Mouse (Mus musculus) granulocyte monocyte progenitor cell, adult 5-6 weeks (primary cell): ENCODE data around the gene Maz. TPM values are rescaled to one million over a fixed set of nuclear protein-coding genes. Genes with fewer than 3 reads are reported as not detected.

Source experiments
- ATAC-seq: replicated peaks from 2 replicates; pipeline ENCODE4 v1.8.0; 2016; ENCODE audit warnings: mild to moderate bottlenecking, moderate TSS enrichment, inconsistent platforms; ENCODE audit not compliant: poor library complexity, severe bottlenecking
- total RNA-seq, 2 experiments: library from RNA; stranded (forward) in 1 of 2; stranded (reverse) in 1 of 2; fragments of 200-712, 200-1000 nt in 1 of 2; fragments of >200 nt in 1 of 2; fragmentation: Nextera tagmentation in 1 of 2; gene quantifications; 2 replicates each; pipeline ENCODE4 v1.2.3; 2014 to 2017

The Maz gene
- total RNA-seq, 2 experiments from 2014 or later: 77.5 to 169 TPM

DNA sequence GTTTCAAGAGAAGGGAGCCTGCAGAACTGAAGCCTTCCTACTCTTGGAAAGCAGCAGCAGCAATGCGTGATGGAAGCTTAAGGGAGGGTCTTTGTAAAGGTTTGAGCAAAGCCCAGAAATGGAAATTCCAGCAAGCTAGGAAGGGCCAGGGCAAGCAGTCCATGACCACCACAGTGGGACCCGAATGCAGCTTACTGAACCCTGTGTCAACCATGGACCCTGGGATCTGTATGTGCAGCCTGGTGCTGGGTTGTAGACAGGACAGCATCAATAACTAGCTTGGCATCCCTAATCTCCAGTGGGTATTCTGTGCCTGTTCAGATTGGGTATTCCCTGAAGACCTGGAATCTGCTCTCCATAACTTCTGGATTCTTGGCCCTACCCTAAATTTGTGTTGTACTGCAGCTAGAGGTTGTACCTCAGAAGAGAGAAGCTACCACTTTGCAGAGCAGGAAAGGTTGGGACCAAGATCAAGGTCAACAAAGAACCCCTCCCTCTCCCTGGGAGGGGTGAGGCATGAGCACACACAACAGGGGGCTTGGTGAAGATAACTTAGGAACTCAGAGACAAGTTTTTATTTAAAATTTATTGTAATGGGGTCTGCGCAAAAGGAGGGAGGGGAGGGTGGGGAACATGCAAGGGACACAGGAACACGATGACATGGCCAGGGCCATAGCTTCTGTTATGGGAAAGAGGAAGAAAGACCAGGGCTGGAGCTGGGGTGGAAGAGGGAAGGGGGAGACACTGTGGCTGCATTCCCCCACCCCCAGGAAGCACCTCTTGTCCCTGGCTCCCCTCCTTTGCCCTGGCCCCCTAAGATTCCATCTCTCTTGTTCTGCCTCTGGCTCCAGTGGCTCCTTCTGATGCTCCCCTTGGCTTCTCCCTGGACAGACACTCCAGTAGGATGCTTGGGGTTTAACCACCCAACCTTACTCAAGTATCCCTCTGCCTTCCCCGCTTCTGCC lies 5.0 kb downstream of the Maz start:
- no peak for ATAC-seq

DNA sequence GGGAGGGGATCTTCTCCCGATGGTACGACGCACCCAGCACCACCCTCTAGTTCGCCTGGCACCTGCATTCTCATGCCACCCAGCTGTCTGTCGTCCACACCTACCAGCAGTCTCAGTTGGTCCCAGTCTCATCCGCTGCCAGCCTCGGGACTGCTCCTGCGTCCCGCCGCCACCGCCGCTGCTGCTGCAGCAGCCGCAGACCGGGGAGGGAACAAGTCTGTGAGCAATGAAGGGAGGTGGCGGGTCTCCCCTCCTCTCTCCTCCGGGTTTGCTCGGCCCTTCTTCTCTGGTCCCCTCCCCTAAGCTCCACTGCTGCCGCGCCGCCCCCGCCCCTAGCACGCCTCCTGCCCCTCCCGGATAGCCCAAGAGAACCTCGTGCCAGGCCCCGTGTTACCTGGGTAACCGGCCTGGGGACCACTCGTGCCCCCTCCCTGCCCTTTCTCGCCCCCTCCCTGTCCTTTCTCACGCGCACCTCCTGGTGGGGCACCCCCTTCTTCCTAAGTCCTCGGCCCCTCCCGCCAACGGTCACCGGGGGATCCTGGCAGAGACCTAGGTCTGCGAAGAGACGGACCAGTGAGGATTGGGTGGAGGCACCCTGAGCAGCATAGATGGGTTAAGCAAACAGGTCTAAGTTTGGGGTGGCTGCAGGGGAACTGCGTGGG lies 5.8 kb downstream of the Maz start, which contains the start of the genes Gm42742 and Prrt2:
Gene Gm42742, minus strand, starts transcription at position 197 of the 662 bp plus-strand sequence.
Gene Prrt2, minus strand, starts transcription at position 311 of the 662 bp plus-strand sequence.
- ATAC-seq: peak; percentile 4; the same call in 1 of the 2 replicates

GRCm38 (mm10) chr7:127020491-127020890 lies 6.3 kb downstream of the Maz start:
- ATAC-seq: no peak

DNA sequence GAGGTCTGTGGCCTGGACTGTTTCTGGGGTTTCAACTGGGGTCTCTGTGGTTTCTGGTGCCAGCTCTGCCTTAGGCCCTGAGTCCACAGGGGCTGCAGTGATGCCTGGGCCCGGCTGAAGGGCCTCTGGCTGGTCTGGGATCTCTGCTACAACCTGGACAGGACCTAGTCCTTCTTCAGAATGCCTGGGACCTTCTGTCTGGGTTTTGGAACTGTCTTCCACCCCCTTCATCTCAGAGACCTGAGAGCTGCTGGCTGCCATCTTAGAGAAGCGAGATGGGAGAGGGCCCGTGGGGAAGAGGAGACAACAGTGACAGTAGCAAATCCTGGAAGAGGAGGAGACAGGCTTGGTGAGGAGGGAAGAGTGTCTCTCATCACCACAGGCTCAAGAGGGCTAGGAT lies 6.8 kb downstream of the Maz start:
- no peak for ATAC-seq

- ATAC-seq: no peak
Measured at GRCm38 (mm10) chr7:127019306-127019960, 7.4 kb downstream of the Maz start.

DNA sequence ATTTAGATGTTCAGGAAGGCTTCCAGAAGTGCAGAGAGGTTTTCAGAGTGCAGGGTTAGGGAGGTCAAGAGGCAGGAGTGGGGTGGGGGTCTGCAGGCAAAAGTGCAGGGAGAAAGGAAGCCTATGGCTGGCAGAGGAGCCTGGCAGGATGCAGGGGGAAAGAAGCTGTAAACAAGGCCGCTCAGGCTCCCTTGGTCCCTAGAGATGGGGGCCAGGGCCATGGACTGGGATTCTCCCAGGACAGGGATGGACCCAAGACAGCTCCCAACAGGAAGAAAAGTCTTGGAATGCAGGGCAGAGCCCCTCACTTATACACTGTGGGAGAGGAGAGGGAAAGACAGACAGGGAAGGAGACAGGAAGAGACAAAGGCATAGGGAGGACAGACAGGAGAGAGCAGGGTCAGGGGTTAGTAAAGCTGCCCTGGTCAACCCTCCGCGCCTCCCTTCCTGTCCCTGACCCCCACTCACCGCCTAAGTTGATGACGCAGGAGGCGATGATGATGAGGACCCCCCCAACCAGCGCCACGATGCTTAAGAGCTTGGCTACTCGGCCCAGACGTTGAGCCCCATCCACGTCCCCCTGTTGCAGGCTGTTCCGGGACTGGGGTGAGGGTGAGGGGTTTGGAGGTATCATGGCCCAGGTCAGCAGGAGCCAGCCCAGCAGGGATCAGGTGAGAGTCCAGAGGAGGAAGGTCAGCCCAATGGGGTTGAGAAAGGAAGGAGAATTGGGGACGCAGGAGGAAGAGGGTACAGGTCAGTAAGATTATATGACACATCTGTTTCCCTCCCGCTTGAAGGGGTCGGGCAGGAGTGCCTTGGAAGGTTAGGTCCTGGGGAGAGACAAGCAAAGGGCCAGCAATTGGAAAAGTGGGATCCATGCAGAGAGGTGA lies 8.2 kb downstream of the Maz start:
- ATAC-seq: no peak

- ATAC-seq: no peak
Measured at GRCm38 (mm10) chr7:127017950-127018345, 8.9 kb downstream of the Maz start.

- ATAC-seq: peak; percentile 65
Measured at GRCm38 (mm10) chr7:127016971-127017949, 9.6 kb downstream of the Maz start, which contains the start of gene Pagr1a. TSS of gene Pagr1a (minus strand) at chr7:127017352.

GRCm38 (mm10) chr7:127016486-127016938 lies 10.3 kb downstream of the Maz start:
- ATAC-seq: peak; percentile 37

DNA sequence TGATC lies 10.6 kb downstream of the Maz start, which contains the start of gene Pagr1b:
Gene Pagr1b, minus strand, starts transcription at position 4 of the 5 bp plus-strand sequence.
- ATAC-seq: no peak

DNA sequence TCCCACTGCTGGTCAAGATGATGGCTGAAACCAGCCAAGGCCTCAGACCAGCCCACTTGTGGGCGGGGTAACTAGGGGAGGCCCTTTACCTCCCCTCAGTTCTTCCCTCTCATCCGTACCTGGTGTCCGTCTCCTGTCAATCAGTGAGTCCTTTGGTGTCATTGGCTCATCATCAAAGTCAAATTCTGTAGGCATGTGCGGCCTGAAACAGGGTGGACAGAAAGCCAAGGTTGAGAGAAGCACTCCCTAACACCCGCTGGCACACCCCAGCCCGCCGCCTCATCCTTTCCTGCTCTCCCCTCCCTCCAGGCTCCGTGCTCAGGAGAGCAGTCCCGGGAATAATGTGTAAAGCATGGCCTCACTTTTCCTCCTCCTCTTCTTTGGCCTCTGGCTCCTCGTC lies 10.8 kb downstream of the Maz start:
- peak; percentile 36 for ATAC-seq

- no peak for ATAC-seq
Measured at GRCm38 (mm10) chr7:127014993-127015392, 11.8 kb downstream of the Maz start.

DNA sequence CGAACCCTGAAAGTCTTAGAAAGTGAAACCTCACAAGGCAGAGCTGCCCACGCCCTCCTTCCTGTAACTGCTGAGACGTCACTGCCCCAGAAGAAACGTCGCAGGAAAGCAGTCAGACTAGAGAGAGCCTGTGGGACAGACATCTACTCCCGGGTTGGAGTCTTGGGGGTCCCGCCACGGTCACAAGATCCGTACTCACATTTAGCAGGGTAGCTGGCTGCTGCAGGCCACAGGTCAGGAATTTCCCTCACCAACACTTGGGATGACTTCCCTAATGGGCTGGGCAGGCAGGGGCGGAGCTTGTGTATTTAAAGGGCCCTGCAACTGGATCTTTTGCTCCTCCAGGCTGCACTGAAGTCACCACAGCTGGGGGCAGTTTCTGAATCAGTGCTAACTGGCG lies 12.5 kb downstream of the Maz start, which contains the start of gene Mvp:
Gene Mvp, minus strand, starts transcription at position 302 of the 400 bp plus-strand sequence.
- ATAC-seq: peak; percentile 26

DNA sequence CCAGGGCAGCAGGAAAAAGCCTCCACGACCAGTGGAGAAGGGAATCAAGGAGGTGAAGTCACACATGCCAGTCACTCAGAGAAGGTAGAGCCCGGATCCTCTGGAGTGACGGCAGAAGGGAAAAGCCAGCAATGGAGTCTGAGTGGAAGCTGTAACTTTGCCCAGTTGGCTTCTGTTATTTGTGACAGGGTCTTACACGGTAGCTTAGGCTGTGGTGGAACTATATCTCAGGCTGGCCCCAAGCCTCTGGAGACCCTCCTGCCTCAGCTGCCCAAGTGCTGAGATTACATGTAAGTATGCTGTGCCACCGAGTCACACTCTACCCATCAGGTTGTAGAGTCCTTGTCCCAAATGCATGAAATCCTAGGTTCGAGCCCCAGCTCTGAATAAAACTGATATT lies 13.5 kb downstream of the Maz start:
- no peak for ATAC-seq

DNA sequence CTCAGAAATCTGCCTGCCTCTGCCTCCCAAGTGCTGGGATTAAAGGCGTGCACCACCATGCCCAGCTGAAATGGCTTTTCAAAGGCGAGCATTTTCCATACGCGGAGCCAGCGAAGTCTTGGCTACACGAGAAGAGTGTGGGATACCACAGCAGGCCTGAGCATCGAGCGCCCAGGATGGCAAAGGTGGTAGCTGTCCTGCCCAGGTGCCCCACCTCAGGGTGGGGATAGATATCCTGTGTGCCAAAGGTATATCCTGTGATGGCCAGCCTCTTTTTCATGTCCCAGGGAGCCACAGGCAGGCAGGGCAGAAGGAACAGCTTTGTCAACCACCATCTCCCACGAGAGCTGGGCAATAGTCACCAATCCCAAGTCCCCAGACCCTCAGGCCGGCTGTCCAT lies 14.0 kb downstream of the Maz start:
- ATAC-seq: no peak

- ATAC-seq: no peak
Measured at GRCm38 (mm10) chr7:127012374-127012773, 14.5 kb downstream of the Maz start.

DNA sequence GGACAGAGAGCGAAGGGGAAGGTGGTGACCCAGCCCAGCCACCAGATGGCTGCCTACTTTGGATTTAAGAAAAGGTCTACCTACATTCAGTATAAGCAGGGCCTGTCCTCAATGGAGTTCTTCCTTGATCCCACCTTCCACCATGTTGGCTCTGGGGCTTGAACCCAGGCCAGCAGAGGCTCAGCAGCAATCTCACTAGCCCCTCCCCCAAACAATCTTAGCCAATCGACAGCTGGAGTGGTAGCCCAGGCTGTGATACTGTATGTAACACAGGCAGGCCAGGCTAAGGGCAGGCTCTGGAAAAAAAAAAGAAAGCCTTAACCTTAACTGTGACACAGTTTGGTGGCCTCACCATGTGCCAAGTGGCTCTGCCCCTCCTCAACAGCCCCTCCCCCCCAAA lies 15.1 kb downstream of the Maz start:
- ATAC-seq: no peak

GRCm38 (mm10) chr7:127011051-127011450 lies 15.8 kb downstream of the Maz start:
- no peak for ATAC-seq
